Mouse (Mus musculus) ovary, postnatal 14 days (tissue): ENCODE measurements around the gene Hba-x.

Experiments used
- DNase-seq: peaks from one replicate; pipeline ENCODE4 v3.0.0; 2022; ENCODE audit warnings: low spot score

Hba-x gene

GRCm38 (mm10) chr11:32276347-32276746 is at the start of gene Hba-x:
Gene Hba-x (plus strand): TSS chr11:32276400.
- DNase-seq, result no peak

DNA sequence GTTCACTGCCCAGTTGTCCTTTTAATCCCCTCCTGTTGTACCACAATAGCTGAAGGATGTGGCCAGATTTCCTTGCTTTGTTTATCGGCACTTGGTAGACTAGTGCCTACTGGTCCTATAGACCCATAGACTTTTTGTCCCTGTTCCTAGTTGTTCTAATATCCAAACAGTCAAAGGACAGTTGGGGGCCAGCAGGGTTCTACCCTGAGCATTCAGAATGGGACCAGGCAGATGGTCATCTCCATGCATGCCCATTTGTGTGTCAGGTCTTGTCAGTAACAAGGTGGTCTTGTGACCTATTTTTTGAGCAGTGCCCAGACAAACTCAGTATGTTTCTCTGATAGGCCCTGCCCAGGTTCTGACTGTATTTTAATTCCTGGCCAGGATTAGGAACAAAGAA is 49.2 kb upstream of the Hba-x start:
- DNase-seq, result no peak

DNA sequence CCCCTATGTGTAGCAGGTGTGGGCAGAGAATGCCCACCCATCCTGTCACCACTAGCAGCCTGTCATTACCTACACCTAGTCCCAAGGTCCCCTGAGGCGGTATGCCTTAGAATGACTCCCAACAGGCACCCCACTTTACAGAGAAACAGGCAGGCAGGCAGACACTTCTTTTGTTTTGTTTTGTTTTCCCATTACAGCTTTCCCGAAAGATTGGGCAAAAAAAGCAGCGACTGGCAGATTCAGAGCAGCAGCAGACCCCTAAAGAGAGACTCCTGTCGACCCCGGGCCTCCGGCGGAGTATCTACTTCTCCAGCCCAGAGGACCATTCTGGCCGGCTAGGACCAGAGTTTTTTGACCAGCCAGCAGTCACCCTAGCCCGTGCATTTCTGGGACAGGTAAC is 48.6 kb upstream of the Hba-x start:
- no peak for DNase-seq

DNA sequence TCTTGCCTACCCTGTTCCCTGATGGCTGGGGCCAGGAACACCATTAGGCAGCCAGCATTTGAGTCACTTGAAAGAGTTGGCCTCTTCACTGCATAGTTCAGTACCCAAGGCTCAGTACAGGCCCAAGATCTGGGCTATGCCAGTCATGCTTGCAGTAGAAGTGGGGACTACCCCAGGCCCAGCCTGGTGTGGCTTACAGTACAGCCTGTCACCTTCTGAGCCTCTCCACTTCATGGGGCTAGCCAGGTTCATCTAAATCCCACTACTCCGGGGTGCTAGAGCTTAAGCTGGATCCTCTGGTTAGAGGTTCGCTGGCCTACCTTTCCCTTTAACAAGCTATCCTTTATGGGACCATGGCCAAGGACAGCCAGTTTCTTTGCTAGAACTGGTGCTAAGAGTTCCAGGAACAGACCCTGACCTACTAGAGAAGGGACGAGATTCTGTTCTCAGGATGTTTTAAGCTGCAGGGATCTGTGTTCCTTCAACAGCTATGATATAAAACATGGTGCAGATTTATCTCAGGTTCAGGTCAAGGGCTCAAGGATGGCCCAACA is 47.8 kb upstream of the Hba-x start:
- DNase-seq, result no peak

DNA sequence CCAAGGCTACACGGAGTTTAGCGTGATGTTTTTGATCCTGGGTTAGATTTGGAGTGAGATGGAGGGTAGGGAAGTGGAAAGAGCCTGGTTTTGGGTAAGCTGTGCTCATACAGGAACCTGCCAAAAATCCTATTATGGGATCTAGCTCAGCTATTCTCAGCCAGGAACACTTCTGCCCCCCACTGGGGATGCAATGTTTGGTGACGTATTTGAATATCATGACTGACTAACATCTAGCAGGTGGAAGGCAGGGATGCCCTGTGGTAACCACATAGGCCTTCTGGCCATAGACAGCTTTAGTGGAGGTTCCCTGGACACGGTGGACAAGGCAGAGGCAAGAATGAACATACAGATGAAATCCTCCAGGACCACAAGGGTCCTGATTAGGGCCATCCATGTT is 46.0 kb upstream of the Hba-x start:
- DNase-seq, result no peak

- no peak for DNase-seq
These were observed 45.1 kb upstream of the Hba-x start for GRCm38 (mm10) chr11:32231125-32231524.

DNA sequence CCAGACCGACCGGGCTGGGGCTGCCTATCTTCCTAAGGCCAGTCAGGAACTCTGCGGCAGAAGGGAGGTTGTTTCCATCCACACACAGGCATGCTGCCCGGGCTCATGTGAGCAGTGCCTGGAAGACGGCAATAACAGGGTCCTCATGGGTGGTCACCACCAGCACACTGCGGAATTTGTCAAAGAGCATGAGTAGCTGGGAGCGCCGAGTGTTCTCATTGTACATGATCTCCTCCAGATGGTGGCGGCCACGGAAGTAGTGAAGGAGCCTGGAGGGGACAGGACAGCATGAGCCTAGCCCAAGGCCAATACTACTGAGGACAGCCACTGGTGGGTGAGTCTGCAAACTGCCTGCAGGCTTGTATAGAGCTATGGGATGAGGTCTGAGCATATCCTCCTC is 43.4 kb upstream of the Hba-x start:
- DNase-seq, result no peak

DNA sequence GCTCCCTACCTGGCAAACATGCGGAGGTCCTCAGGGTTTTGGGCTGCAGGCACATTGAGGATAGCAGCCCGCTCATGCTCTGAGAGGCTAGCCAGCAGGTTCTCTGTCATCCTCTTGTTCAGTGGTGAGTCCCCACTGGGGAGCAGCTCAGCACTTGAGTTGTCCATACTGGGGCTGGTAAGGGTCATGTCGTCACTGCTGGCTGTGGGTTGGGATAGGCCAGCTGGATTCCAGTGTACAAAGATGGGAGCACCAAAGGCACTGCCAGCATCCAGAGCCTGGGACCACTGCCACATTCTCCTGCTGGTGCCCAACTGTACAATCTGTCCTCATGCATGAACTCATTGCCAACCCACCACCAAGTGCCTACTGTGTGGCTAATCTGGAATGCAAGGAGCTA is 42.3 kb upstream of the Hba-x start:
- DNase-seq, result no peak

DNA sequence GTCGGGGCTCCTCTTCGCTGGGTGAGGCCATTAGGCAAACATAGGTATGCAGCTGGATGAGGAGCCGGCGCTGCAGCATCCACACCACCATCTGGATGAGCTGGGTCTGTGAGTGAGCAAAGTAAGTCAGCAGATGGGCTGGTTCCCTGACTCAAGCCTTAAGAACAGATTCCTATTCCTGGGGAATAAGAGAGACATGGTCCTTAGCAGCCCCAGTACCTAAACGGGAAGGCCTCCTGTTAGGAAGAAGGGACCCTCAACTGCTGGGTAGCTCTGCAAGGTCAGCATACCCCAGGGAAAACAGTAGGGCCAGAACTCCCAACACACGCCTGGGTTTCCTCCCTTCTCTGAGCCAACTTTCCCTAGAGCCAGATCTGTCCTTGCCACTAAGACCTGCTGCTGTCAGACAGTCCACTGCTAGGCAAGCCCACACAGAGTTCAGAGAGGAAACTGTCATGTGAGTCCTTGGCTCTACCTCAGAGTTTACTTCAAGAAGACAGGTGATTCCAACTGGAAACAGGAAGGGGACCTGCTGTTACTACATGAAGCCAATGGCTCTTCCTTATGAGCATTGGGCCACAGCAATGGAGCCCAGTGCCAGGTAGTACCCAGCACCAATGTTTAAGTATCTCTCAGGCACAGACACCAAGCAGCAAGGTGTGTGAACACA is 41.2 kb upstream of the Hba-x start:
- DNase-seq, result no peak

DNA sequence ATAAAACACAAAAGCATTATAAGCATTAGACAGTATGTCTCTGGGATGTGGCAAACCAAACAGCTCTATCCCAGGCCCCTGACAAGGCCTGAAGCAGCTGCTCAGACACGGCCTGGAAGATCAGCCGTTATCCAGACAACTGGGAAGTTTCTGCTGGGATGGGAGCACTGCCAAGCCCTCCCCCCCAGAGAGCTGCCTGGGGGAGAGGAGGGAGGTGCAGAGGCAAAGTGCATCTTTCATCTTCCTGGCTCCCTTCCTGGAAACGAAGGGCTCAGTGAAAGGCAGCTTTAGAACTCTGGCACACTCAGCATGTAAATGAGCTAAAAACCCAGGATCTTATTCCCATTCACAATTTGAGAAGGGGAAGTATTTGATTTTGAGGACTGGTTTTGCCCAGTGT is 40.6 kb upstream of the Hba-x start:
- DNase-seq, result peak; percentile 70

DNA sequence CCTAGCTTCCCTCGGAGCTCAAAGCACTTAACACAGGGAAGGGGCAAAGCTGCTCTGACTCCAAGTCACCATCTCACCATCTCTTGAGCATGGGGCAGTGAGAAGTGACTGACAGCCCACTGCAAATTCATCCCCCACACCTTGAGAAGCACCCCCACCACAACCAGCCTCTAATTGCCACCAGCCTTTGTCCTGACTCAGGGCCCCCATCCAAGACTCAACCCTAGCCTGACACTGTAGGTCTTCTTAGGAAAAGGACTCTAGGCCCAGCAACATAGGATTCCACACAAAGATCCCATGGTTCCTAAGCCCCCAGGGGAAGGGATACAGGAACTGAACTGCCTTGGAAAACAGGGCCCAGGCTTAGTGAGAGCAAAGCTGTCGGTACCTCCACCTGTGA is 40.1 kb upstream of the Hba-x start:
- DNase-seq, result no peak

GRCm38 (mm10) chr11:32236712-32237410 is 39.3 kb upstream of the Hba-x start:
- DNase-seq, result peak; percentile 60

- no peak for DNase-seq
These were observed 38.8 kb upstream of the Hba-x start for GRCm38 (mm10) chr11:32237411-32237795.

- peak; percentile 64 for DNase-seq
These were observed 37.9 kb upstream of the Hba-x start for GRCm38 (mm10) chr11:32238093-32238860.

DNA sequence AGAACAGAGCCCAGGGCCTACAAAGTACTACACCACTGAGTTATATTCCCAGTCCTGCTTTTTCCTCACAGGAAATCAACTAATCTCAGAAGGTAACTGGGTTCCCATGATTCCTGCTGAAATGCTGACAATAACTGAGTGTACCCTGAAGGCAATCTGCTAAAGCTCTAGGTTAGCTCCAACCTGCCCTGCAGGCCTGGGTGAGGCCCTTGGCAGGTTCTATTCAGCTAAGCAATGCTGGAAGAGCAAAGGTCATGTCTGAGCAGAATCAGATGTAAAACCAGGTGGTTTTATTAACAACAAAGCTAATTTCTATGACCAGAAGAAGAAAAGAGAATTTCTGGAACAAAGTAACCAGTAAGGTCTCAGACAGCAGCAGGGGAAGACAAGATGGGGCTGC is 34.8 kb upstream of the Hba-x start:
- DNase-seq, result no peak

DNA sequence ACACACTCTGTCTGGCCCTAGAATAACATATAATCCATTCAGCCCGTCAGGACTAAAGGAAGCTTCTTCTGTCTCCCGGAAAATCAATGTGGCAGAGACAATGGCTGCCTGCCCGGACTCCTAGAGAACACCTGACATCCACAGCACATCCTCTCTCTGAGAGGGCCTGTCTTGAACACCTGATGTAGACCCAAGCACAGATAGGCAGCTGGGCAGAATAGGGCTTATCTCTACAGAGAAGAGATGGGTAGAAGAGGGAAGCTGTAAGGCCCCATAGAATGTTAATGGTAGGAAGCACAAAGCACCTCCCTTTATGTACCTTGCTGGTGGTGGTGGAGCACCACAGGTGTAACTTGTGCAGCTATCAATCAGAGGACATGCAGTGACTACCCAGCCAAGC is 34.0 kb upstream of the Hba-x start:
- DNase-seq, result no peak

- no peak for DNase-seq
These were observed 32.8 kb upstream of the Hba-x start for GRCm38 (mm10) chr11:32243205-32243955.

DNA sequence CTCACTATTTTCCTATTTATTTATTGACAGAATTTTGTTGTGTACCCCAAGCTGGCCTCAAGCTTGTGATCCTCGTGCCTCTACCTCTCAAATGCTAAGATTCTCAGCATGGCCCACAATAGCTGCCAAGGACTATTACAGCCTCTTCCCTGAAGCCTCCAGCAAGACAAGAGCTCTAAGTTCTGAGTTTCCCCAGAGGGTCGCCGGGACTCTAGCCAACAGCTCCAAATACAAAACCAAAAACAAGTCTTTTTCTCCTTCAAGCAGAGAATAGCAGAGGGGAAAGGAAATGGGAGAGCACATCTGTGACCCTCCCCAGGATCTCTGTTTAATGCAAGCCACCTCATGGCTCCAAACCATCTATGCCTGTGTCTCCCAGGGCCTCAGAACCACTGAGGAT is 32.1 kb upstream of the Hba-x start:
- no peak for DNase-seq

GRCm38 (mm10) chr11:32244617-32245016 is 31.6 kb upstream of the Hba-x start:
- no peak for DNase-seq

DNA sequence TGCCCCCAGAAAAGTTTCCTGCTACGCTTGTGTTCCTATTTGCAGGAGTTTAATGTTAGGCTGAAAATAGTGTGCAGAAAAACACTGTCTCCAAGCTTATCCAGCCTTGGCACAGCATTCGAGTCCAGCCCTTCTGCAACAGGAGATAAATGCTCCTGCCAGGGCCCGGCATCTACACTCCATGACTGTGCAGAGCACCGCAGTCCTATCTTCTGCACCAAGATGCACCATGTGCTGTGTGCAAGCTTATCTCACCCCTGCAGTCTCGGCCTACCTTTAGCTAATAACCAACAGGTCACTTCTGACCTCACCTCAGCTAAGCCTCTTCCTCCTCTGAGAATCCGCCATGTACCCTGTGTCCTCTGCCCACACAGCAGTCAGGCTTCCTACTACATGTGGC is 30.6 kb upstream of the Hba-x start:
- DNase-seq, result no peak

- DNase-seq, result no peak
These were observed 29.1 kb upstream of the Hba-x start for GRCm38 (mm10) chr11:32247068-32247467.

DNA sequence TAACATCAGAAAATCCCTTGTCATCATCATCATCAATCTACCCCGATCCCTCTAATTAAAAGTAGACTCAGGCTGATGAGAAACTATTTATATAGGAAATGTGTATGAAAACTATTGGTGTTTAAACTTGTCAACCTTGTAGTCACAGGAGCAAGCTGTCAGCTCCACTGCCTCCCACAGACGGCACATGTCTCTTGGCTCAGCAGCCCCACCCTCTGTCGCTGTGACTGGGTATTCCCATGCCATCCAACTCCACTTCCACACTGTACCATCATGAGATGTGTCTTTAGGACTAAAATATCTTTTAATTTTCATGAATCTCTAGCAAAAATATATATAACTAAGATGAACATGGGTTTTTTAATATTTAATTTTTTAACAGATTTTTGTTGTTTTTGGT is 27.9 kb upstream of the Hba-x start:
- DNase-seq, result no peak
